Mouse (Mus musculus) adrenal gland (tissue): ENCODE measurements around the gene Vcam1.

Source experiments
- intact Hi-C: fragments of 180-260 bp; cut with DNase I; formaldehyde crosslinking; loops from one replicate; pipeline ENCODE4 v1.15.1; 2025
- long read RNA-seq, 2 experiments: library from polyadenylated mRNA; unstranded; transcript quantifications; one replicate each; pipeline ENCODE4 v2.0.0; 2020; ENCODE audit warnings: borderline replicate concordance in 1 of 2; ENCODE audit not compliant: insufficient replicate concordance in 1 of 2

Gene Vcam1
- long read RNA-seq, experiment 1, partial matches to known transcripts: 3 of 8 reads
- long read RNA-seq, experiment 1, other reads (novel, unspliced or antisense): 2 of 8 reads
- long read RNA-seq, experiment 2, transcript Vcam1-203 (5 exons, 2,532 nt): major isoform, 5 of 8 reads
- long read RNA-seq, experiment 2, partial matches to known transcripts: 1 of 8 reads
- long read RNA-seq, experiment 2, other reads (novel, unspliced or antisense): 2 of 8 reads

DNA sequence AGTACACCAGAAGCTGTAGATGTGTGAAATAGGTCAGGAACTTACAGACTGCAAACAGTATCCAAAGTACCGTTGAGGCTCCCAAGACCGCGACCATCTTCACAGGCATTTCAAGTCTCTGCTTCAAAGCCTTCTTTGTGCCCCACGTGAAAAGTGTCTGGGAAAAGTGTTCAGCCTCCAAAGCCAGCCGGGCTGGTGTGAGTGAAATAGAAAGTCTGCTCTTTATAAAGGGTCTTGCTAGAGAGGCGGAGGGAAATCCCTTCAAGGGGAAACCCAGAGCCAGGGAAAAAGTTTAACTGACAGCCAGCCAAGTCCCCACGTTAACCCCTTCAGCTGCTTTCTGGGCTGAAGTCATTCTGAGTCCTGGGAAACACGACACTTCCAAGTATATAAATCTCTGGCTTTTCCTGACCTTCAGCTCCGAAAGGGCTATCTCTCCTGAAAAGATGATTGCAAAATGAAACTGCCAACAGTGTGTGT lies at the start of gene Vcam1:
Vcam1 (minus strand) TSS at position 430 of the 480 bp plus-strand sequence.
- intact Hi-C loops: no loop called here

DNA sequence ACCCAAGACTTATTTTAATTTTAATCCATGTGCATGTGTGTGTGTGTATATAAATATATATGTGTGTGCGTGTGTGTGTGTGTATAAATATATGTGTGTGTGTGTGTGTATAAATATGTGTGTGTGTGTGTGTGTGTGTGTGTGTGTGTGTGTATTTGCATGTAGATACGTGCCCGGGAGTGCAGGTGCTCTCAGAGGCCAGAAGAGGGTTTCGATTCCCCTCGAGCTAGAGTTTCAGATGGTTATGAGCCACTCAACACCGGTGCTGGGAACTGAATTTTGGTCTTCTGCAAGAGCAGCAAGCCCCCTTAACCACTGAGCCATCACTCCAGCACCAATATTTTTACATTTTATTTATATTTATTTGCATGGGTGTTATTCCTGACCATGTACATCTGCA lies 45.6 kb upstream of the Vcam1 start:
- intact Hi-C loops: no loop called here

DNA sequence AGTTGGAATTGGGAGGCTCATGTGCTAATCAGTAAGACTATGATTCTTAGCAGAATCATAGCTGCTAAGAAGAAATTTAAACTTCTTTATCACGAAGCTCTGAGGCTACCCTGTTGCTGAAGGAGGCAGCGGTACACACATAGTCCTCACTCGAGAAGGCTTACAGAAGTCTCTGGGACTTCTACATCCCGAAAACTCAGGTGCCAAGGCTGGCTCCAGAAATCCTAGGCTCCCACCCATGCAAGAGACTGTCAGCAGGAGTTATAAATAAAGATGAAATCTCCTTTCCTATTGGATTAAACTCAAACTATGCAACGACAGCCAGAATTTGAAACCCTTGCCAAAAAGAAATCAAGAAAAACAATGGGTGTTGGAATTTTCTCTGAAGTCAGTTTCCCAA lies 42.0 kb upstream of the Vcam1 start:
- intact Hi-C loops: no loop called here

DNA sequence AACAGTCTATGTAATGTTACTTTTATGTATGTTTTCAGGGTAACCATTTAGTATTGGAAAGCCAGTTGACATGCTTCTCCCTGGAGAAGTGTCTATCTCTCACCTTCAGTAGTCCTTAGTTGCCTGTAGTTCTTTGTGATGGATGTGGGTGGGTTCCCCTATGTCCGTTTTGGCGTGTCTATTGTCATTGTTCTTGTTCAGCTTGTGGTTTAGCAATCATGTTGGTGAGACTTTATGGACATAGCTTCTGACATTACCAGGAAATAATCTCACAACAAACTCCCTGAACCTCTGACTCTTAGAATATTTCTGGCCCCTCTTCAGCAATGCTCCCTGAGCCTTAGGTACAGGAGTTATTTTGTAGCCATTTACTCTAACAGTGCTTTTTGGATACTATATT lies 38.6 kb upstream of the Vcam1 start:
- intact Hi-C loops: no loop called here

DNA sequence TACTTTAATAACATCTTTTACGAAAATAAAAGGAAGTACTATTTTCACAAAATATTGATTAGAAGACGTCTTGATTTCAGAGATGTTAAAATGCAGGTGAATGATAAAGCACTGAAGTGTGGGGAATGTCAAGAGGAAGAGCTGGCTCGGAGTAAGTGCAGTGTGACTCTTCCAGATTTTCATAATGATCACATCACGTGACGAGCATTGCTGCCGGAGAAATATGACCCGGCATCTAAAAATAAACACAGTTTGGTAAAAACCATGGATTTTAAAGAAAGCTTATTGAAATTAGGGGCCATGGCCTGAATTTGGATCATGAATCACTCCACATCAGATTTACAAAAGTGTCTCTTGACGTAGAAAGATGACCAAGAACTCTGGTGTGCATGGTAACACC lies 36.8 kb upstream of the Vcam1 start:
- intact Hi-C loops: no loop called here

DNA sequence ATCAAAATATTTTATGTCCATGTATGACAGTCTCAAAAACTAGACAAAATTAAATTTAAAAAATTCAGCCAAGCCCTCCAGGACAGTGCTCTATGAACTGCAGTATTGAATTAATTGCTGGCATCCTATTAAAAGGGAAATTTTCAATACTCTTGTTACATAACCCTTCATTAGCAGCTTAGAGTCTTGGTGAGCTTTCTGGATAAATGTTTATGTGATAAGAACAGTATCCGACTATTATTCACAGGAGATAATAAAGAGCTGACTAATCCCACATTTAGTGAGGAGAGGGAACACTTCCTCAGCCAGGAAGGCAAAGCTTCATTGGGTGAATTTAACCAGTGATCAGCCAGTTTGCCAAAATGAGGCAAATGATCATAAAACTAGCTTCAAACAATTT lies 35.5 kb upstream of the Vcam1 start:
- intact Hi-C loops: no loop called here

DNA sequence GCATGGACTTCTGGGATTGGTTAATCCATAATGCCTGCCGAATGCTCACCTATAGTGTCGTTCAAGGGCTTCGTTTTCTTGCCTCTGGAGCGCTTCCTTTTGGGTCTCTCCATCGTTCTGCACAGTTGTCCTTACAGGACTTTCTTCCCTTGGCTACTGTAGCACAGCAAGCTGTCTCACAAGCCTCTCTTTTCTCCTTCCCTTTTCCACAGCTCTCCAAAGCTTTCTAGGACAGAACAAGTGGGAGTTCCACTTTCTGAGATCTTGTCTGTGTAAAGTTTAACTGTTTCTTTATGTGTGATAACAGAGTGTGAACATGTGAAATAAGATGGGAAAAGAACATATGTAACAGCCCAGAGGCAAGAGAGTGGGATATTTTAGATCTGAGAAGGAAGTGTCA lies 34.0 kb upstream of the Vcam1 start:
- intact Hi-C loops: no loop called here

DNA sequence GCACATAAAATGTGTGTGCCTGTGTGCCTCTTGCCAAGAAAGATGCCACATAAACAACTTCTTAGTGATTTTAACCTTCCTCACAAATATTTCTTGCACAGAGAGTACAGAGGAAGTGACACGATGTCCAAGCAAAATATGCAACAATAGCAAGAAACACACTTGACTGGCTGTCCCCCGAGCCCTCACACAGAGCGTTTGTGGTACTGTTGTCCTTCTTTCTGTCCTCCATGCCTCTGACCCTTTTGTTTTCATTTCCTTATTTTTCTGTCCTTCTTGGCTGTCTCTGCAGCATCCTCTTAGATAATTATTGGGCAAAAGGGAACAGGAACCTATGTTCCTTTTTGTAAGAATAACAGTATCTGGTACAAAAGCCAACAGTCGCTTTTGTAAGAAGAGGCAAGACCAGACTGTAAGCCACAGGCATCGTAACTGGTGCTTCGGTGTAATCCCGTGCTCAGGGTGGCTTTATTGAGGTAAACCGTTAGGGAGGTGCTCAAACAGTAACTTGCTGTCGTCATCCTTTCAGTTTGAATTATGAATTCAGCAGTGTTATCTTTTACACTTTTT lies 32.7 kb upstream of the Vcam1 start:
- intact Hi-C loops: no loop called here

DNA sequence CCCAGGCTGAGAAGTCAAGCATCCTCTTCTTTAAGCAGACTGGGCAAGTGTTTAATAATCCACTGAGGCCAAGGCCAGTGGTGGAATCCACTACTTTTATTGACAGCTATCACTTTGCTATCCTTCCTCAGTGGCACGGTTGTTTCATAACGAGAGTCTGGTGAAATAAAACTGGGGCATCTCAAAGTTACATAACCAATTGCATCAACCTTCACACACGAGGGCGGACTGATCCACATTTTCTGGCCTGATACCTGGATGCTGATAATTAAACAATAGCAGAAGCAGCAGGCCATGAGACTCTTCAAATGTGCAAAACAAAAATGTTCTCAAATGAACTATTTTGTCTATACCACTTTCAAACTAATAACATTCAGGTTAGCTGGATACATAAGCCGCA lies 29.9 kb upstream of the Vcam1 start:
- intact Hi-C loops: no loop called here

DNA sequence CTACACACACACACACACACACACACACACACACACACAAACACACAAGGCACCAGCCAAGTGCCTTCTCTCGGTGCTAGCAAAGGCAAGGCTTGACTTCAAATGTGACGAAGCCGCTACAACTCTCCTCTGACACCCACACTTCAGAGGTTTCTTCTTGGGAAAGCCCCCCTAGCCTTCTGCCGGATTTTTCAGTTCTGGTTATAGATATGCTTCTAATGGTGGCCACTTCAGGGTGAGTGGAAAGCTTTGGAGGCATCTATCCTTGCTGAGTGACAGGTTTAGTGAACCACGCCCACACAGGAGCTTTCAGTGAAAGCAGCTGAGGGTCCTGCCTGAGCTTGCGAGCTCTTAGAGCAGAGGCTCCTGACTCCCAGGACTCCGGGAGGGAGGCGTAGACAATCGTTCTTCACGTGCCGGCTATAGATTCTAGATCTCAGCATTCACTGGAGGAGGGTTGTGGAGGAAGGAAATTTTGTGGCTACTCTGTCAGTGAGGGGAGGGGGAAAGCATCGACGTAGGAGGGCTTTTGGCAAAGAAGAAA lies 28.0 kb upstream of the Vcam1 start:
- intact Hi-C loops: no loop called here

DNA sequence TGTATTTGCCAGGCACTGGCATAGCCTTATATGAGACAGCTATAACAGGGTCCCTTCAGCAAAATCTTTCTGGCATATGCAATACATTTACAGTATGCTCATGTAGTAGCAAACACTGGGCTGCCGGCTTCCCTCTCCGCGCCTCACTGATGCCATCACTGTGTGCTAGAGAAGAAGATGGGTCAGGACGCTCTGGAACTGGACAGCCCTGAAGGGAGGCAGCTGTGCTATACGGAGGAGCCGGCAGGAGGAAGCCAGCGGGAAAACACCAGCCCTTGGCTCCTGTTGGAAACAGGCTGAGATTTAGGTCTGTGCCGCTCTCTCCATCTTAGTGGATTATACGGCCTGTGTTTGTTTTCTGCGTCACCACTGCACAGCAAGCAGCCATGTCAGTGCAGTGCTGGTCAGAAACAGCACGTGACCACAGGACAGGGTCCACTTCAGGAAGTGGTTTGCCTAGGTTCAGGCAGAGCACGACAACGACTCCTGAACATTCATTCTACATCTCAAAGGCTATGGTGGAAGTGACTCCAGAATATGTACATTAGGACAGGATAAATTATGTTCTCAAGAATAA lies 20.7 kb upstream of the Vcam1 start:
- intact Hi-C loops: no loop called here

DNA sequence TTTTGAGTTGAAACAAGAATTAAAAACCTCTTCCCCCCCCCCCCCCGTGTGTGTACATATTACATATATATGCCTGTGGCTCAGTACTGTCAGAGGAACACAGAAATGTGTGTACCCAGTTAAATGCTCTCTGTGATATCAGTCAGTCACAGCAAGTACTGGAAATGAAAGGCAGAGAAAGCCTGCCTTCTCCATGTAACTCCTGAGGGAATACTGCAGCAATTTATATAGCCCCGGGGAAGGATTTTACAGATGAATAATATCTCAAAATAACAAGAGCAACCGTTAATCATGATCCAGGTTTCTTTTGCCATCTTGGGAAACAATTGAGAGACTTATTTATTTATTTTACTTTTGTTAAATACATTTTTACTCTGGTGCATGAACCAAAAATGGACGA lies 19.6 kb upstream of the Vcam1 start:
- intact Hi-C loops: no loop called here

DNA sequence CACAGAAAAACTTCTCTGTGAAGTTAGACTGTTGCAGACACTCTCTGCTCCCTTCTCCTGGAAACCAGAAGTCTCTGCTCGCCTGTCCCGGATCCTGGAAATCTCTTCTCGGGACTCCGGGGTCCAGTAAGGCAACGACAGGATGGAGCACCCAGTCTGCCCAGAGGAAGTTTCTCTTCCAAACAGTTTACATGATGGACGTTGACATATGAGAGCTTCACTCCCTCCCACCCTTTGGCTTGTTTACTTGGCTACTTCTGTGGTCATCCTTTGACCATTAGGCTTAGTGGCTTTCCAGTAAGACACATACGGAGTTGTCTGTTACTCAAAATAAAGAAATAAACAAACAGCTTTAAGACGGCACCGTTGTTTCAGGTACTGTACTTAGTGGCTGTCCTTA lies 19.2 kb upstream of the Vcam1 start:
- intact Hi-C loops: no loop called here

DNA sequence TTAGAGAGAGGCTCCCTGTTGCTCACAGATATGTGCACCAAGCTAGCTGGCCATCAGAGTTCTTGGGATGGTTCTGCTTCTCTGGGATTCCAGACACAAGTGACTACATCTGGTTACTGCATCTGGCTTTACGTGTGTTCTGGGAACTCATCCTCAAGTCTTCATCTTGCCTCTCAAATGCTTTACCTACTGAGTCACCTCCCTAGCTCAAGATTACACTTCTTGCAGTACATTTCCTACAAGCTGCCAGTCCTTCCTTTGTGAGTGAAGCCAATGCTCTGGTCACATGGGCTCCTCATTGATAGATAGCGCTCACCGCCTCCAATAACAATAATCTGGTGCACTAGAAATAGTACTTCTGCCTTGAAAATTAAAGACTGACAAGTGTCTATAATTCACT lies 11.7 kb upstream of the Vcam1 start:
- intact Hi-C loops: no loop called here

DNA sequence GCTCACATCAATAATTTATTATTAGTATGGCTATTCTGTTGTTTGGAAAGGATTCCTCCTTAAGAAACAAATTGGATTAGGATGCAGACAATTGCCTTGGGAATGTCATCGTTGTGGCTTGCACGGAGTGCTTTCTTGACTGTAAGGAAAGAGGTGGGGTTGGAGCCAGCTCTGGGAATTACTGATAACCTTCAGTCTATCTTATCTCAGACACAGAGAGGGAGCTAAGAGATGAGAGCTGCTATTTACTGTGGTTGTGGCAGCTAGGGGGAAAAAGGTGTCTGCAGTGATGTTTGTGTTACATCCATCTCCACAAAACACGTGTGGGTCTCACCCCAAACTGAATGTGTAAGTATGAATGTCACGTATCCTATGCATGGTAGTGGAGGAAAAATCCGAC lies 9.5 kb upstream of the Vcam1 start:
- intact Hi-C loops: no loop called here

DNA sequence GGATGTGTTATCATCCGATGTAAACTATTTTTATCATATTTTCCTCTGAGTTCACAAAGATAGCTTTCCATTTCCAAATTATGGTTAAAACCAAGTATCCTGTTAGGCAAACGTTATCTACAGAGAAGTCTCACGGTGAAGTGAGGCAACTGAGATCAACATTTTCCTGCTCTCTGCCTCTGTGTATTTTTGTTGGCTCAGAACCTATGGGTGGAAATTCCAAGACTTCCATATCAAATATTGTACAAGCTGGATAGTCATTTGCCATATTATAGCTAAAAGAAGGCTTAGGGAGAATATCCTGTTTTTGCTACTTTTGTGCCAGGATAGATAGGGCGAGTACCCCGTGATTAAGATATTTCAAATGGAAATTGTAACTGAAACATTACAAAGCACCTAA lies 8.6 kb upstream of the Vcam1 start:
- intact Hi-C loops: no loop called here

DNA sequence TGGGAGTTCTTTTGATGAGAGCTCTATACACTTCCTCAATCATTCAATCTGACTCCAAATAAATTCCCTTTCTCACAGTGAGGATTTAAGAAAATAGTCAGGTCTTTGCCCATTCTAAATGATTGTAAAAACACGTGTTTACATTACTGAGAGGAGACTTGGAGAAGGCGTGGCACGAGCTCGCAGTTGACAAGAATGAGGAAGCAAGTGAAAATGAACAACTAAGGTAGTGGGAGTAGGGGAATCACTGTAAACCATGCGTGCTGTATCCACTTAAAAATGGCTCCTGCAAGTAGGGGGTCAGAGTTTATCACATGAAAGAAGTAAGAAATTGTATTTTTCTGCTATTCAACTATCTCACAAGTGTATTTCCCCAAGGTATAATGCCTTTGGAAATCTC lies 3.9 kb upstream of the Vcam1 start:
- intact Hi-C loops: no loop called here

DNA sequence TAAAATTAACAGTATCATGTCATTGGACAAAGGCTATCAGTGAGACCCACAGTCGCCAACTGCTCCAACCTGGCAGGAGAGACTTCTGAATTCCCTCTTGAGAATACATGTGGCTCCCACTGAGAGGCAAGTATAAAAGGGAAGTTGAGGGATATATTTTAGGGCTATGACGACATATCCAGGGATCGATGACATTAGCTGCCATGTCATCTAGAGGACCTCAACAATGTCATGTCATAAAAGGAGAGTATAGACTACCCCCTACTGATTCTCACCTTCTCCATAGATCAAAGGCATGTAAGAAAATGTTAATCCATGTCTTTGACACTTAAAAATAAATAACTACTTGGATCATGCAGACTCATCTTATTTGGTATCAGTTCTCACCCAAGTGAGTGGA lies 1.2 kb upstream of the Vcam1 start:
- intact Hi-C loops: no loop called here

DNA sequence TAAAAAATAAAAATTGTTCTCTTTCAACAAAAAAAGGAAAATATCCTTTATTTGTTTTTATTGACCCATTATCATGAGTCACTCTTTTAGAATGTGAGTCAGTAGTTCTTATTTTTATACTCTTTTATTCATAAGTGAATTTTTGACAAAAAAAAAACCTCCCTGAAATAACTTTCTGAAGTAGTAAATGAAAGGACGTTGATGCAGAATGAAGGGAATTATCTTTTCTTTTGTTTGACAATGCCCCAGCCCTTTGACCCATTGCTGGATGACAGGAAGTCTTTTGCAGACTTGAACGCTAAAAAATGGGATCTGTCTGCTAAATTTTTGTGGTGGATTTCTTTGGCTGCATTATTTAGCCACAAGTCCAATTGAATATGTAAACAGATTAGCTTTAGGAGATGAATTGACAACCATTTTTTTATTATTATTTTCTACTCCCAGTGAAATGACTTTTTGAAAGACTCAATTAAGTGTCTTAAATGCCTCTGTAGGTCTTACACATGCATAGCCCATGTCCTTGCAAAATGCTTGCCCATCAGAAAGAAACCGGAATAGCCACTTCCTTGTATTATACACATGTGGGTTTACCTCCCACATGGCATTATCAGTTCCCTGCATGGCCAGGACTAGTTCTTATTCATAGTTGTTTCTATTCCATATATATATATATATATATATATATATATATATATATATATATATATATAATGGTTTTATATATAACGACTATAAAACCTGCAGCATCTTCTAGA lies 530 bp upstream of the Vcam1 start:
- intact Hi-C loops: no loop called here

DNA sequence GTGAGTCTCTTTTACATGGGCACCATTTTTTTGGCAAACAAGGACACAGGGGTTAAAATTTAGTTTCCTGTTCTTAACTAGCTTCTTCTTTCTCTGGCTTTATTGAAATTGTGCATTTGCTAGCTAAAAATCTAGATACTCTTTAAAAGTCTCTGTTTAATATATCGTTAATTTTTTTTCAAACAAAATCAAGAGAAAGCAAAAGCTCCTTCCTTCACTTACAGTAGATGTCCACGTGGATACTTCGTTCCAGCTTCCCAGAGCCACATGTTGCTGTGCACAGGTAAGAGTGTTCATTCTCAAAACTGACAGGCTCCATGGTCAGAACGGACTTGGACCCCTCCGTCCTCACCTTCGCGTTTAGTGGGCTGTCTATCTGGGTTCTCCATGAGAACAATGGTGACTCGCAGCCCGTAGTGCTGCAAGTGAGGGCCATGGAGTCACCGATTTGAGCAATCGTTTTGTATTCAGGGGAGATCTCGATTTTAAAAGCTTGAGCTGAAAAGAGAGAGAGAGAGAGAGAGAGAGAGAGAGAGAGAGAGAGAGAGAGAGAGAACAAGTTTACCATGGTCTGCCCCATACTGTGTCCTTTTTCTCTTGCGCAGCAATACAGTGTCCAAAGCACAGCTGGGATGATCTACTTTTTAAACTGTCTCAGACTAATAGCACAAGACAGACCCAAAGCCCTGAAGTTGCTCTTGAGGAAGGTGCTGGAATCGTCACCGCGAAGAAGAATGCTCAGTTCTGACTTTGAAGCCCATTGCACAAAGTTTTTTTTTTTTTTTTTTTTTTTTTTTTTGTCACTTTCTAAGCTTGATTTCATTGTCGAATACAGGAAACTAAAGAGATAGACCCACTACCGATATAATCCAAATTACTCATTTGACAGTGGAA lies 930 bp downstream of the Vcam1 start:
- intact Hi-C loops: no loop called here

DNA sequence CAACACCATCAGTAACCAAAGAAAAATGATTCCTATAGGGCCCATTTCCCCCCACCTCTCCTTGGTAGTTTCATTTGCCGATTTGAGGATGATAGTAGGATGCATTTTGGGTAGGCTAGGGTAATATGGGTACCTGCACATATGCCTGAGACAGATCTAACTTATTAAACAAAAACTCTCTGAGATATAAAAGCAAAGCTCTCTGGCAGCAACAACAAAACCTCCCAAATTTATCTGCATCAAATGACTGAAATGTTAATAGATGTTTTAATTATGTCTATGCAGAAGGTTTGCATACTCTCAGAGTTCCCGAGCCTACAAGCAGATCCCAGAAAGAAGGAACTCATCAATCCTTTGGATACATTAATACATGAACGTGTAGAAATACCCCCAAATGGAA lies 1.7 kb downstream of the Vcam1 start:
- intact Hi-C loops: no loop called here
